Mouse (Mus musculus): Measurements from ENCODE around the gene Cald1.

DNA sequence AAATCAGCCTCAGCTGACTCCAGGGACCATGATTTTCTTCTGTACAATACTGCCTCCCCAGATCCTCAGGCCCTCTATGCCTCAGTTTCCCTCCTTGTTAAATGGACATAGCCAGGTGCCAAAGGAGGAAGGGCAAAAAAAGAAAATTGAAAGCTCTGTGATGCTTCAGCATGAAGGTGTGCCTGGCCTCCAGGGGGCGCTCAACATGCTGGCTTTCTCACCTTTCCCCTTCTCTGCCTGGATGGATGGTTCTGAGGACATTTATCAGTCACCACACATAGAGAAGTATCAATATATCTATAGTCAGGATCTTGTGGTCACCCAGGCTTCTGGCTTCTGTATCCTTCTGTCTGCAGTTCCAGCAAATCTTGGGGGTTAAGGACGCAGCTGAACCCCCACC, 49.3 kb upstream of the Cald1 start:
- TF ChIP-seq CTCF (IDR thresholded peaks at IDR 0.05; ENCODE audit: extremely low read depth, insufficient read depth, low read length) (peak; percentile 58), POLR2A (IDR thresholded peaks at IDR 0.05; ENCODE audit: extremely low read depth, insufficient read depth, low read length) (no peak)

Data from cortical plate, adult 2 months (tissue).